Comparison of ENCODE assay signal across 12 mouse cellular contexts in the genomic region with DNA sequence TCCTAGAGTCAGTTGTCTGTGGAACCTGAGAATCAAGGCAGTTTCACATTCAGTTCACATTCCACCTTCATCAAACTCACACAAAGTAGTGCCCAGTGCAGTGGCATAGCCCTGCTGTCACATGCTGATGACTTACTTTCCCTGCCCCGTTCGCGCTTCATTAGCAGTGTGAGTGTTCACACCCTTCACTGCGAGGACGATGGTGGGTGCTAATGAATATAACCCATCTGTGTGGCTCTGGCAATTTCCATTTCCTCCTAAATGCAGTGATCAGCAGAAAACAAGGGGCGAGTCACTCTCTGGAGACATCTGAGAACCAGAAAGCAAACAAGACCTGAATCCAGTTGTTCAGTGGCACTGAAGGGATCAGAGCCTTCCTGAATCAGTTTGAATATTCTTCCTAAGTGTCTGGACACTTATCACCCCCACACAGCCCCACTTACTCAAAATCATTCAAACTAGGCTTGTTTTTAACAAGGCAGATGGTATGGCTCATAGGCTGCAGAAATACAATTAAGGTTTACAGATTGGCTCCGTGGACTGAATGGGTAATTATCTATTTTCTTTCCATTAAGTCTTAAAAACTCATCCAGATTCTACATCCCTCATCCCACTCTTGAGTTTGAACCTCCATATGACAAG.
DNase-seq lines count a peak whose midpoint lies in the region; ATAC-seq lines count a peak whose summit lies in the region.
"Had no signal": no experiment of that assay in that cellular context is flagged by ENCODE, and none has a peak within 500 bp of the region (broad histone marks: within the 10 kb centered on the region; RNA-seq: fewer than 3 reads in every experiment).

No protein-coding gene starts in this region.

- no peak overlapping the region for H3K9ac ChIP-seq in hindbrain, embryonic 11.5 days (ENCODE audit: low read depth, low read length)
- H3K9ac ChIP-seq in neural tube, embryonic 11.5 days (ENCODE audit: low read length): no peak overlapping the region

- no peak overlapping the region for H3K4me3 ChIP-seq in hindbrain, embryonic 11.5 days (ENCODE audit: low read depth, low read length)
- H3K4me3 ChIP-seq in neural tube, embryonic 11.5 days (ENCODE audit: low read depth, low read length): no peak overlapping the region
- H3K4me3 ChIP-seq: limb, embryonic 10.5 days had no signal

- no peaks in the 10 kb centered on the region for H3K9me3 ChIP-seq in hindbrain, embryonic 11.5 days (ENCODE audit: control insufficient read depth, low read length)
- no peaks in the 10 kb centered on the region for H3K9me3 ChIP-seq in neural tube, embryonic 11.5 days (ENCODE audit: control insufficient read depth, low read length)
- H3K9me3 ChIP-seq: limb, embryonic 10.5 days had no signal

- peak overlapping the region; percentile 37; the same call in 1 of the 2 replicates for H3K27ac ChIP-seq in hindbrain, embryonic 11.5 days (ENCODE audit: low read depth, low read length)
- peak overlapping the region; percentile 27; the same call in 1 of the 2 replicates for H3K27ac ChIP-seq in neural tube, embryonic 11.5 days (ENCODE audit: low read depth, low read length)
- H3K27ac ChIP-seq: limb, embryonic 10.5 days had no signal

- intact Hi-C loops in gastrocnemius, postnatal 14 days (cut with DNase I; ENCODE audit: low total_unique reads): no loop called here

- H3K4me2 ChIP-seq in hindbrain, embryonic 11.5 days (replicated peaks; ENCODE audit: low read depth, low read length): no peak overlapping the region
- H3K4me2 ChIP-seq in neural tube, embryonic 11.5 days (ENCODE audit: low read depth): no peak overlapping the region

- H3K27me3 ChIP-seq in hindbrain, embryonic 11.5 days (ENCODE audit: control insufficient read depth, insufficient read depth, low read length): no peaks in the 10 kb centered on the region
- no peaks in the 10 kb centered on the region for H3K27me3 ChIP-seq in neural tube, embryonic 11.5 days (ENCODE audit: control insufficient read depth, insufficient read depth, low read length)

- WGBS in hindbrain, embryonic 11.5 days: 49% methylated on average over 7 of the region's 7 CpGs
- WGBS in neural tube, embryonic 11.5 days: 33% methylated on average over 7 of the region's 7 CpGs

- H3K4me1 ChIP-seq in hindbrain, embryonic 11.5 days (replicated peaks; ENCODE audit: control insufficient read depth, insufficient read depth, low read length): no peaks in the 10 kb centered on the region
- peaks cover 4% of the 10 kb centered on the region; the same call in 1 of the 2 replicates for H3K4me1 ChIP-seq in neural tube, embryonic 11.5 days (ENCODE audit: control insufficient read depth, insufficient read depth, low read length)

- no peaks in the 10 kb centered on the region for H3K36me3 ChIP-seq in hindbrain, embryonic 11.5 days (ENCODE audit: control insufficient read depth, insufficient read depth, low read length)
- no peaks in the 10 kb centered on the region for H3K36me3 ChIP-seq in neural tube, embryonic 11.5 days (ENCODE audit: control insufficient read depth, insufficient read depth, low read length)
- H3K36me3 ChIP-seq: limb, embryonic 10.5 days had no signal

- peak; percentile 30 for DNase-seq in gastrocnemius, adult 18-20 months (ENCODE audit: low spot score)
- DNase-seq in gastrocnemius, postnatal 14 days: no peak
- peak; percentile 43 for DNase-seq in brain, adult 2 months (ENCODE audit: low read depth, low spot score)
- peak; percentile 48 for DNase-seq in hindbrain, embryonic 11.5 days (ENCODE audit: low spot score)
- DNase-seq in neural tube, embryonic 11.5 days (ENCODE audit: low spot score): peak; percentile 64
- no peak for DNase-seq in heart, adult 18-20 months
- DNase-seq in left cerebral cortex, adult 11 months (ENCODE audit: low spot score): no peak
- DNase-seq in B cell, adult 2 months: no peak
- DNase-seq: gastrocnemius, postnatal 25 days; kidney, postnatal 14 days; lung, adult 2 months had no signal

- ATAC-seq in hindbrain, embryonic 11.5 days (ENCODE audit: low FRiP score): peak; percentile 90
- ATAC-seq in neural tube, embryonic 11.5 days (ENCODE audit: insufficient read depth, low FRiP score, low TSS enrichment): peak; percentile 77

Comparison
In these comparisons a context has a peak if more than half of its experiments do, and no peak if none do; other contexts are left out.
1. DNase-seq: peak in gastrocnemius, adult 18-20 months (single experiment), brain, adult 2 months (single experiment), hindbrain, embryonic 11.5 days (single experiment) and neural tube, embryonic 11.5 days (single experiment); none in gastrocnemius, postnatal 14 days (single experiment), heart, adult 18-20 months (0 of 2), left cerebral cortex, adult 11 months (single experiment) and B cell, adult 2 months (0 of 2).